Mouse (Mus musculus) heart, adult 8-10 months (tissue): ENCODE measurements around the gene Pdpn. TPM values are rescaled to one million over a fixed set of nuclear protein-coding genes. Genes with fewer than 3 reads are reported as not detected.

ENCODE experiments used
- DNase-seq: peaks from one replicate; pipeline ENCODE4 v3.0.0; 2022; ENCODE audit warnings: low spot score
- total RNA-seq, 4 experiments: library from RNA; stranded (reverse); gene quantifications; 2 replicates each; pipeline ENCODE4 v1.2.4; 2022

Pdpn gene
- total RNA-seq, 4 experiments from 2014 or later = 5.0 to 7.2 (median 5.6) TPM

GRCm38 (mm10) chr4:143239615-143240201 is 59.7 kb downstream of the Pdpn start:
- no peak for DNase-seq

GRCm38 (mm10) chr4:143239117-143239516 is 60.2 kb downstream of the Pdpn start:
- DNase-seq = no peak

- DNase-seq = peak; percentile 37
Observed at GRCm38 (mm10) chr4:143238241-143239031, 60.9 kb downstream of the Pdpn start.

GRCm38 (mm10) chr4:143231790-143232422 is 67.5 kb downstream of the Pdpn start:
- no peak for DNase-seq

- DNase-seq = no peak
Observed at GRCm38 (mm10) chr4:143231110-143231509, 68.3 kb downstream of the Pdpn start.

GRCm38 (mm10) chr4:143227976-143228375 is 71.4 kb downstream of the Pdpn start:
- no peak for DNase-seq

GRCm38 (mm10) chr4:143225886-143226285 is 73.5 kb downstream of the Pdpn start:
- DNase-seq = no peak

GRCm38 (mm10) chr4:143219316-143219751 is 80.0 kb downstream of the Pdpn start:
- DNase-seq = no peak

GRCm38 (mm10) chr4:143218858-143219257 is 80.5 kb downstream of the Pdpn start:
- DNase-seq = no peak

Other genes starting within 250 kb of the Pdpn start
- 10 to 100 TPM; 20.0 to 23.7 (median 21.3) TPM for gene Prdm2, start 86.6 kb downstream of the Pdpn start, total RNA-seq
- gene Lrrc38, start 50.2 kb upstream of the Pdpn start, total RNA-seq = under 1 TPM in 1 of 4 experiments, not detected in 3; 0.14 TPM
- gene Pramel1, start 94.9 kb upstream of the Pdpn start, total RNA-seq = not detected
- gene Pramef8, start 112.9 kb upstream of the Pdpn start, total RNA-seq = 10 to 100 TPM in 2 of 4 experiments, 1 to 10 TPM in 2; 8.4 to 11.9 (median 10.0) TPM
- not detected for gene Oog4, start 150.8 kb upstream of the Pdpn start, total RNA-seq
- gene Gm13043, start 211.8 kb upstream of the Pdpn start, total RNA-seq = not detected
- not detected for gene Gm13040, start 236.4 kb upstream of the Pdpn start, total RNA-seq